Mouse (Mus musculus) heart, postnatal 0 days (tissue): ENCODE measurements around the gene Pcolce. TPM values are rescaled to one million over a fixed set of nuclear protein-coding genes. Genes with fewer than 3 reads are reported as not detected.

Source experiments
- ATAC-seq: fragments of 200-750 bp; cut with Nextera tagmentation; 2 replicates; pipeline ENCODE4 v1.8.0; 2017; ENCODE audit warnings: low read depth, moderate number of reproducible peaks, moderate library complexity; ENCODE audit not compliant: insufficient read depth
- DNase-seq: peaks from one replicate; pipeline ENCODE4 v3.0.0-alpha.2; 2016; ENCODE audit warnings: low spot score
- H3K27ac ChIP-seq: fragments of 300-500 bp; sonication (generic); 2 replicates; pipeline ENCODE4 v1.5.1; 2014; ENCODE audit warnings: low read depth, mild to moderate bottlenecking
- H3K27me3 ChIP-seq: fragments of 300-500 bp; sonication (generic); 2 replicates; pipeline ENCODE4 v1.6.1; 2014; ENCODE audit warnings: low read length, mixed read lengths; ENCODE audit not compliant: control insufficient read depth, insufficient read depth
- H3K36me3 ChIP-seq: fragments of 300-500 bp; sonication (generic); replicated peaks from 2 replicates; pipeline ENCODE4 v1.6.1; 2014; ENCODE audit warnings: low read length, mixed read lengths; ENCODE audit not compliant: control insufficient read depth, insufficient read depth
- H3K4me1 ChIP-seq: fragments of 300-500 bp; sonication (generic); 2 replicates; pipeline ENCODE4 v1.6.1; 2014; ENCODE audit warnings: antibody characterized with exemption; ENCODE audit not compliant: control insufficient read depth, insufficient read depth
- H3K4me2 ChIP-seq: fragments of 300-500 bp; sonication (generic); 2 replicates; pipeline ENCODE4 v1.6.1; 2014; ENCODE audit warnings: low read depth, mild to moderate bottlenecking, low read length, moderate library complexity
- H3K4me3 ChIP-seq: fragments of 300-500 bp; sonication (generic); 2 replicates; pipeline ENCODE4 v1.5.1; 2014; ENCODE audit warnings: low read depth, low read length
- H3K9ac ChIP-seq: fragments of 300-500 bp; sonication (generic); replicated peaks from 2 replicates; pipeline ENCODE4 v1.6.1; 2014; ENCODE audit warnings: low read depth, low read length, mixed read lengths
- H3K9me3 ChIP-seq: fragments of 300-500 bp; sonication (generic); replicated peaks from 2 replicates; pipeline ENCODE4 v1.6.1; 2016; ENCODE audit warnings: low read length; ENCODE audit not compliant: control insufficient read depth
- CTCF ChIP-seq: IDR thresholded peaks from 2 replicates; pipeline ENCODE4 v1.5.1; 2016; ENCODE audit warnings: antibody characterized with exemption, control low read depth, low read depth
- EP300 ChIP-seq: IDR thresholded peaks from 2 replicates; pipeline ENCODE4 v1.6.1; 2016; ENCODE audit warnings: antibody characterized with exemption, low read depth
- WGBS: fragments of 180-500 bp; shearing (Covaris S2); extraction: QIAGEN DNeasy Blood & Tissue Kit; methylation state at CpG from one replicate; pipeline ENCODE4 v1.1.7; 2014; 5-methylcytosine and 5-hydroxymethylcytosine counted together
- polyA plus RNA-seq: library from polyadenylated mRNA; unstranded; fragments of >200 nt; fragmentation: Nextera tagmentation; extraction: Ambion mirVana; gene quantifications from 2 replicates; pipeline ENCODE4 v1.2.1, GENCODE M21; 2015
- total RNA-seq: library from RNA; depleted of rRNA; stranded (reverse); fragments of >200 nt; gene quantifications from 2 replicates; pipeline ENCODE4 v1.2.3, GENCODE M21; 2014; ENCODE audit warnings: low replicate concordance

The Pcolce gene
- total and polyA plus RNA-seq, 2 experiments from 2014 or later: 116 to 172 TPM

GRCm38 (mm10) chr5:137599600-137599999 lies 14.0 kb downstream of the Pcolce start:
- ATAC-seq (no peak), DNase-seq (no peak)
- H3K4me1 ChIP-seq: peaks cover 13% of the 10 kb centered on the region; the same call in 1 of the 2 replicates
- H3K9me3 ChIP-seq: no peaks in the 10 kb centered on the region
- peak overlapping the region; percentile 74; the same call in 1 of the 2 replicates for H3K9ac ChIP-seq
- TF ChIP-seq CTCF: no peak
- no peak for TF ChIP-seq EP300
- peaks cover 8% of the 10 kb centered on the region for H3K36me3 ChIP-seq
- peak overlapping the region; percentile 68 for H3K4me3 ChIP-seq
- no peaks in the 10 kb centered on the region for H3K27me3 ChIP-seq
- peak overlapping the region; percentile 92 for H3K4me2 ChIP-seq
- H3K27ac ChIP-seq: no peak overlapping the region
- WGBS: 51% methylated on average over 9 of the region's 9 CpGs

- DNase-seq (no peak), ATAC-seq (no peak)
- Histone ChIP-seq H3K9ac (no peak overlapping the region), H3K4me3 (no peak overlapping the region), H3K27ac (no peak overlapping the region), H3K36me3 (peaks cover 8% of the 10 kb centered on the region), H3K9me3 (no peaks in the 10 kb centered on the region), H3K4me2 (no peak overlapping the region), H3K27me3 (no peaks in the 10 kb centered on the region), H3K4me1 (peaks cover 13% of the 10 kb centered on the region; the same call in 1 of the 2 replicates)
- no peak for TF ChIP-seq CTCF
- no peak for TF ChIP-seq EP300
- WGBS: 54% methylated on average over 2 of the region's 2 CpGs
These were observed 15.3 kb downstream of the Pcolce start for GRCm38 (mm10) chr5:137598100-137598826.

- H3K4me2 ChIP-seq: no peak overlapping the region
- DNase-seq (no peak), ATAC-seq (no peak)
- no peaks in the 10 kb centered on the region for H3K27me3 ChIP-seq
- TF ChIP-seq CTCF (no peak), EP300 (no peak)
- no peak overlapping the region for H3K9ac ChIP-seq
- WGBS: 93% methylated on average over 6 of the region's 6 CpGs
- peaks cover 6% of the 10 kb centered on the region; the same call in 1 of the 2 replicates for H3K4me1 ChIP-seq
- H3K9me3 ChIP-seq: no peaks in the 10 kb centered on the region
- H3K27ac ChIP-seq: no peak overlapping the region
- no peak overlapping the region for H3K4me3 ChIP-seq
- peaks cover 8% of the 10 kb centered on the region for H3K36me3 ChIP-seq
These were observed 16.0 kb downstream of the Pcolce start for GRCm38 (mm10) chr5:137597625-137598024.

GRCm38 (mm10) chr5:137596601-137597261 lies 16.9 kb downstream of the Pcolce start:
- Histone ChIP-seq H3K4me1 (no peaks in the 10 kb centered on the region), H3K9ac (no peak overlapping the region), H3K27me3 (no peaks in the 10 kb centered on the region), H3K9me3 (no peaks in the 10 kb centered on the region), H3K36me3 (peaks cover 8% of the 10 kb centered on the region), H3K4me3 (no peak overlapping the region), H3K27ac (no peak overlapping the region; the same call in 1 of the 2 replicates), H3K4me2 (peak overlapping the region; percentile 15; the same call in 1 of the 2 replicates)
- DNase-seq: no peak
- no peak for ATAC-seq
- TF ChIP-seq EP300: no peak
- no peak for TF ChIP-seq CTCF
- WGBS: 39% methylated on average over 26 of the region's 30 CpGs

GRCm38 (mm10) chr5:137595921-137596320 lies 17.7 kb downstream of the Pcolce start:
- Histone ChIP-seq H3K4me1 (no peaks in the 10 kb centered on the region), H3K27me3 (no peaks in the 10 kb centered on the region), H3K9ac (no peak overlapping the region), H3K36me3 (peaks cover 8% of the 10 kb centered on the region), H3K9me3 (no peaks in the 10 kb centered on the region), H3K4me3 (no peak overlapping the region), H3K4me2 (no peak overlapping the region), H3K27ac (no peak overlapping the region)
- 79% methylated on average over 7 of the region's 7 CpGs for WGBS
- TF ChIP-seq CTCF (no peak), EP300 (no peak)
- no peak for ATAC-seq
- no peak for DNase-seq
